Mouse (Mus musculus) spleen, adult 12 weeks (tissue): ENCODE data around the gene Rnf215.
"Not testable (repeated sequence)": the region's sequence is repeated elsewhere in the genome, so short reads cannot be mapped to it uniquely, and the experiment has no call there.

Experiments
- DNase-seq: peaks from one replicate; pipeline ENCODE4 v3.0.0; 2022; ENCODE audit warnings: low spot score

Rnf215 gene

DNA sequence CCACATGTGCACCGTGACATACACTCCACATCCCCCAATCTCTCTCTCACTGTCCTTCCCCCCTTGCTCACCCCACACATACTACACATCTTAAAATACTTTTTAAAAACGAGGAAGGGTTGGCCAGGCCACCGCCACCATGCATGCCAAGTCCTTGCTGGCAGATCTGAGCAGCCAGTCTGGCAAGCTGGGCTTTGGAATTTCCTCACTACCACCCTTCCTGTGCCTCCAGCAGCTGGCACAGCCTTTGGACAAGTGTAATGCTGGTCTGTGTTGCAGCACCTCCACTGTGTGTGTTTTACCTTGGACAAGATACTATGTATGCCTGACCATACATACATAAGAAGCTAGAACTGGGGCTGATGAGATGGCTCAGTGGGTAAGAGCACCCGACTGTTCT lies 21.5 kb upstream of the Rnf215 start:
- DNase-seq, result no peak

GRCm38 (mm10) chr11:4113970-4114369 lies 21.0 kb upstream of the Rnf215 start:
- DNase-seq, result no peak

DNA sequence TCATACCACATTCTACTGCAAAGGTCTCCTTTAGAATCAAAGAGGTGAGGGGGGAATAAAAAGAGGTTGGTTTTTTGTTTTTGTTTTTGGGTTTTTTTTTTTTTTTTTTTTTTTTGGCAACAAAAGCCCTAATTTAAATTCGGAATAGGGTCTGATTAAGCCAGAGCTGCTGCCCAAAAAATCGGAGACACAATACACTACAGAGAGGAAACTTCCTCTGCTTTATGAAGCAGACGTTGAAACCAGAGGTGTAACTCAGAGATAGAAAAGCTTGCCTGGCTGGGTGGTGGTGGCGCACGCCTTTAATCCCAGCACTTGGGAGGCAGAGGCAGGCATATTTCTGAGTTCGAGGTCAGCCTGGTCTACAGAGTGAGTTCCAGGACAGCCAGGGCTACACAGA lies 20.5 kb upstream of the Rnf215 start:
- DNase-seq, result not testable (repeated sequence)

DNA sequence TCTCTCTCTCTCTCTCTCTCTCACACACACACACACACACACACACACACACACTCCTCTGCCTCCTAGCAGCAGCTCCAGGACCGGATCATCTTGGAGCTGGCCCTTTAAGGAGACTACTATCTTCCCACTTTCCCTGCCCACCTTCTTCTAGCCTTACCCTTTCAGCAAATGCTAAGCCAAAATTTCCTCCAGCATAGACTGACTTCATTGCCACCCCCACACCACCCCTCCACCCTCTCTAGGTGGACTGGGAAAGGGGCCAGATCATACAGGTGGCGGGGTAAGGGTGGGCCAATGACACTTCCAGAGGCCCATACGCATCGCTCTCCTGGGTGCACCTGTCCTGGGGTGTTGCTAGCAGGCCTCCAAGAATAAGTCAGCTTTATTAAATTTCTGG lies 19.6 kb upstream of the Rnf215 start:
- DNase-seq, result no peak

GRCm38 (mm10) chr11:4116458-4117141 lies 18.4 kb upstream of the Rnf215 start:
- DNase-seq, result peak; percentile 42

DNA sequence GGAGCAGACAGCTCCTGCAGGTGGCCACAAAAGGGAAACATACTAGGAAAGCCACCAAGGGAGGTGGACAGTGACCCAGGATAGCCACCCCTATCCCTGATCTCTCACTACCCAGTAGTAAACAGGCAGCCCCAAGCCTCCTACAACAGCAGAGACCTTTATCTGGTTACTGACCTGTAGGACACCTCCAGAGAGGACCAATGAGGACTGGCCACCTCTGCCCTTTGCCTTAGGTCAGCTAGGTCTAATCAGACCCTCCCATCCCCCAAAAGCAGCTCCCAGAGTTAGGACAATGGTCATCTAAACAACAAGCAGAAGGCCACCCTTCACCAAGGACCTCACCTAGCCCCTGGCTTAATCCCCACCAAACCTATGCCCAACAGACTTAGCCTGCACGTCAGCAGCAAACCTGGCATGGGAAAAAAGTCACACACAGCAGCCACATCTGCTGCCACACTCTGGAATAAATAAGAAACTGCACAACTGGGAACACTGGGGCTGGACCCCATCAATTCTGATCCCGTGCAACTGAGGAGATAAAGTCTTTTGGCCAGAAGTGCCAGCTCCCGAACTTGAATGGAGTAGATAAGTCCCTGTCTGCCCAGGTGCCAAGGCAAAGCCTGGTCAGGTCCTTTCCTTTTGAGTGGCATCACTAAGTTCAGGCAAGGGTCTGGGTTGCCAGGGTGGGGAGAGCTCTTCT lies 17.5 kb upstream of the Rnf215 start:
- DNase-seq, result peak; percentile 34

DNA sequence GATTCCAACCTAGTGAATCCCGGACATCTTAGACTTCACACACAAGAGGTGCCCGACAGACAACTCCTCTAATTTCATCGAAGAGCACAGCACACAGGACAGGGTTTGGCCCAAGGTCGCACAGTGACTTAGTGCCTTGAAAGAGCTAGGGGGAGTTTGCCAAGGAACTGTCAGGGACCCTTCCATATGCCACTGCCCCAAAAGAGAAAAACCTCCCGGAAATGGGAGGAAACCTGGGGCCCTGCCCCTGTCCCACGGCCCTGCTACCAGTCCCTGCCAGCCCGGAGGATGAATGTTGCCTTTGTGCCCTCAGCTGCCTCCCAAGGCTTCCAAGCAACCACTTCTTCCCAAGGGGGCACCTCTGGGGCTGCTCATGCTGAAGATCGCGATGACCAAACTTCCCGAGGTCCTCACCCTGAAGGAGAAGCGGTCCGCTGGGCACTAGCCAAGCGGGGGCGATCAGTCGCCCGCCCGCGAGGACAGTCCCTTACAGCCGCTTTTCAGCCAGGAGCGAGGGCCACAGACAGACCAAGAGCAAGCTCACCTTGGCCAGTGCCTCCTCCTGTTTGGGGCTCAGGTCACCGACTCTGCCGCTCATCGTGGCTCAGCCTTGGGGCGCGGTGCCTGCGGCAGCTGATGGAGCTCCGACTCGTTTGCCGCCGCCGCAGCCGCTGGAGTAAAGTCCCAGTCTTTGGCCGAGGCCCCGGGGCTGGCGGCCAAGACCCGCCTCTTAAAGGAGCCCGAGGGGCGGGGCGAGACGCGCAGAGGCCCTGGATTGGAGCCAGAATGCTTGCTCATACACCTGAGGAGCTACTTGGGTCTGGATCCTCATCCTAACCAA lies 16.7 kb upstream of the Rnf215 start:
- peak; percentile 77 for DNase-seq

DNA sequence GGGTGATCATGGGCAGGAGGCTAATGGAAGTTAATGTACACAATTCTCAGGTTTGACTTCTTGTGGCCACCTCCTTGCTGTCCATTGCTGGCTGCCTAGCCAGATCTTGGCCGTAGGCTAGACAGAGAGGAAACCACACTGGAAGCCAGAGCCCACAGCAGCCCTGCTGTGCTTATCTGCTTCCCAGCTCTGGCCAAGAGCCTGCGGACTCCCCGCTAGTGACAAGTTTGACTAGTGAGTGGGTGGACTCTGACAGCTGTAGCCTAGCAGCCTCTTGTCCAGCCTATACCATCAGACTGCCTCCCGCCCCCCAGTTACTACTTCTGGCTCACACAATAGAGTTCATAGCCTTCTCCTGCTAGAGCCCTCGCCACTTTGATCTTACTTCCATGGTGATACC lies 15.4 kb upstream of the Rnf215 start:
- no peak for DNase-seq

GRCm38 (mm10) chr11:4121691-4122090 lies 13.3 kb upstream of the Rnf215 start:
- DNase-seq, result no peak

- no peak for DNase-seq
These were observed 12.8 kb upstream of the Rnf215 start for GRCm38 (mm10) chr11:4122226-4122625.

- DNase-seq, result peak; percentile 32
These were observed 12.0 kb upstream of the Rnf215 start, which contains the start of gene Sec14l2 for GRCm38 (mm10) chr11:4122742-4123579. Gene Sec14l2, minus strand, starts transcription at chr11:4123415.

GRCm38 (mm10) chr11:4123922-4124321 lies 11.1 kb upstream of the Rnf215 start:
- DNase-seq, result peak; percentile 64

- DNase-seq, result no peak
These were observed 7.9 kb upstream of the Rnf215 start for GRCm38 (mm10) chr11:4127059-4127458.

DNA sequence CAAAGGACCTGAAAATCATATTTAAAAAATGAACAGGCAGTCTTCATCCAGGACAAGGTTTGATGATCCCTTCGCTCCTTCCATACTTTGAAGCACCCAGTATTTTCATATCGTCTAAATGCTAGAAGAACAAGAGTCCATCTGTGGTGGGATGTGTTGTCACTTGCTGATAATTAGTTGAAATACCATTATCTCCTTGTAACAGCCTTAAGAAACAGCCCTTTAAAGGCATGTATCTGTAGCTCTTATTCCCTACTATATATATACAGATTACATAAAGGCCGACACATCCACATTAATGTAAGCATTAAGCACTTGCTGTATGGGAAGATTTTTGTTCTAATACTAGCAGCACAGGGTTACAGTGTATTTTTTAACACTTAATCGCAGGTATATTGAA lies 6.5 kb upstream of the Rnf215 start:
- not testable (repeated sequence) for DNase-seq

- DNase-seq, result no peak
These were observed 1.6 kb upstream of the Rnf215 start for GRCm38 (mm10) chr11:4133450-4133849.

- no peak for DNase-seq
These were observed 602 bp upstream of the Rnf215 start for GRCm38 (mm10) chr11:4134400-4134799.

DNA sequence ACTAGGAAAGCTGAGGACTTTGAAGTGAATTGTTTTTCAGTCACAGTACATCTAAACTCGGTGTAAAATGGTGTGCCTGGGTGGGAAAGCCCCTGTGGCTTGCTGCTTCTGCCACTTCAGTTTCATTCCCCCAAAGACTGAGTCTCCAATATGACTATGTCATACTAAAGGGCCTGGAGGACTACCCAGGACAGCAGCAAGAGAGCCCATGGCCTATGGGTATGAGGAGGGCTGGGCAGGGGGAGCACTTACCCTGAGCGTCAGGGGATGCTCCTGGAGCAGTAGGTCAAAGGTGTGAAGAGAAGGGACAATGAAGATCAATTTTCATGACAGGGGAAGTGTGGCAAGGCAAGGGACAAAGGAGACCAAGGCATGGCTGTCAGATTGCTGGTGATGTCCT lies 4.0 kb downstream of the Rnf215 start:
- DNase-seq, result no peak

DNA sequence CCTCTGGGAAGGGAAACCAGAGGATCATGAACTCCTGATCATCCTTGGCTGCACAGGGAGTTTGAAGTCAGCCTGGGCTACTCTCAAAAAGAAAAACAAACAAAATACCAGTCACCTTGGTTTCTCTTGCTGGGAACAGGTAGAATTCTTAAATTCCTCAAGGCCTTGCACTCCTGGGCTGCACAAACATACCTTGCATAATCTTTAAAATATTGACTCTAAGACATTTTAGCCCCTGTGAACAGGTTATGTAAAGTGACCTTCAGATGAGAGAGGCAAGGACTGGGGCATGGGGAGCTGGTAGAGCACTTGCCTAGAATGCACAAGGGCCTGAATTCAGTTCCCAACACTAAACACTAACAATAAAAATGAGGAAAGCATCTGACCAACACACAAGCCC lies 6.5 kb downstream of the Rnf215 start:
- no peak for DNase-seq

DNA sequence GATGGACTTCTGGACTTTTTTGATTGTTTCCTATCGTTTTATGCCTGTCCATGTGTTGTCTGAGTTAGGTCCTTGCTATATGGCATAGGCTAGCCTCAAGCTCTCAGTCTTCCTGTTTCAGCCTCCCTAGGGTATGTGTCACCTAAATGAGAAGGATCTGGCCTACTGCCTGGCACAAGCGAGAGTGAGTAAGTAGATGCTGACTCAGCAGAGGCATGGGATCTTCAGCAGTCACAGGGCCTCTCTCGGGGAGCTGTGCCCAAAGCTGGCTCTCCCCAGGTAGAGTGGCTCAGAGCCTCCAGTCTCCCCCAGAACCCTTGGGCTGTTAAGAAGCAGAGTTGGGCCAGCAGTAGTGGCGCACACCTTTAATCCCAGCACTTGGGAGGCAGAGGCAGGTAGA lies 7.3 kb downstream of the Rnf215 start:
- DNase-seq, result no peak

GRCm38 (mm10) chr11:4143281-4144062 lies 8.5 kb downstream of the Rnf215 start:
- no peak for DNase-seq

DNA sequence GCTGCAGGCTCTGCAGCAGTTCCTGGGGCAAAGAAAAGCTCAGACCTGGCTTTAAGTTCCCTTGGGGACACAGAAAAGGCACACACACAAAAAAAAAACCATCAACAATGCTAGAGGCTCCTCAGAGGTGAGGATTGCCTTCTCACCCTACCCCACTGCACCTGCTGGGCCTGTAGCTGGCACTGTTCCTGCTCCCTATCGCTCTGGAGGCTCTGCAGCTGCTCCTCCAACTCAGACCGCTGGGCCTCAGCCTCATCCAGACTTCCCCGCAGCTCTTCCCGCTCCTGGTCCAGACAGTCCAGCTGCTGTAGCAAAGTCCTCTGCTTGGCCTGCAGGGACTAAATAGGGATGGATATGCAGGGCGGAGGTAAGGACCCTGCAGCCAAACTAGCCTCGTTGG lies 11.4 kb downstream of the Rnf215 start:
- DNase-seq, result no peak
